Mouse (Mus musculus) forebrain, postnatal 0 days (tissue): ENCODE data around the gene Swt1. TPM values are rescaled to one million over a fixed set of nuclear protein-coding genes. Genes with fewer than 3 reads are reported as not detected.

Experiments used
- ATAC-seq: fragments of 200-750 bp; cut with Nextera tagmentation; 2 replicates; pipeline ENCODE4 v1.8.0; 2017; ENCODE audit warnings: mild to moderate bottlenecking, moderate library complexity
- DNase-seq: peaks from one replicate; pipeline ENCODE4 v3.0.0-alpha.2; 2015
- H3K27ac ChIP-seq: fragments of 300-500 bp; sonication (generic); 2 replicates; pipeline ENCODE4 v1.5.1; 2014; ENCODE audit warnings: low read depth, mild to moderate bottlenecking, antibody characterized with exemption, low read length, moderate library complexity, mixed read lengths
- H3K27me3 ChIP-seq: fragments of 300-500 bp; sonication (generic); 2 replicates; pipeline ENCODE4 v1.6.1; 2014; ENCODE audit warnings: mild to moderate bottlenecking, low read length, mixed read lengths; ENCODE audit not compliant: insufficient read depth
- H3K36me3 ChIP-seq: fragments of 300-500 bp; sonication (generic); 2 replicates; pipeline ENCODE4 v1.6.1; 2014; ENCODE audit warnings: mild to moderate bottlenecking, moderate library complexity; ENCODE audit not compliant: insufficient read depth
- H3K4me1 ChIP-seq: fragments of 300-500 bp; sonication (generic); 2 replicates; pipeline ENCODE4 v1.6.1; 2014; ENCODE audit warnings: antibody characterized with exemption; ENCODE audit not compliant: insufficient read depth
- H3K4me2 ChIP-seq: fragments of 300-500 bp; sonication (generic); 2 replicates; pipeline ENCODE4 v1.6.1; 2014; ENCODE audit warnings: low read depth, mild to moderate bottlenecking, moderate library complexity
- H3K4me3 ChIP-seq: fragments of 300-500 bp; sonication (generic); 2 replicates; pipeline ENCODE4 v1.5.1; 2014; ENCODE audit warnings: low read depth, low read length, mixed read lengths
- H3K9ac ChIP-seq: fragments of 300-500 bp; sonication (generic); 2 replicates; pipeline ENCODE4 v1.6.1; 2014; ENCODE audit warnings: mild to moderate bottlenecking
- H3K9me3 ChIP-seq: fragments of 300-500 bp; sonication (generic); 2 replicates; pipeline ENCODE4 v1.6.1; 2016; ENCODE audit warnings: low read length
- CTCF ChIP-seq: sonication (generic); IDR thresholded peaks from 2 replicates; pipeline ENCODE4 v1.5.1; 2016; ENCODE audit warnings: antibody characterized with exemption, control low read depth, low read depth
- whole genome bisulfite sequencing: fragments of 180-500 bp; shearing (Covaris S2); extraction: QIAGEN DNeasy Blood & Tissue Kit; methylation state at CpG from one replicate; pipeline ENCODE4 v1.1.7; 2014; 5-methylcytosine and 5-hydroxymethylcytosine counted together
- polyA plus RNA-seq: library from polyadenylated mRNA; unstranded; fragments of >200 nt; fragmentation: Nextera tagmentation; extraction: Ambion mirVana; gene quantifications from 2 replicates; pipeline ENCODE4 v1.2.1, GENCODE M21; 2015
- total RNA-seq: library from RNA; depleted of rRNA; stranded (reverse); fragments of >200 nt; gene quantifications from 2 replicates; pipeline ENCODE4 v1.2.3, GENCODE M21; 2014

Gene Swt1
- total and polyA plus RNA-seq, 2 experiments from 2014 or later, result 12.6 to 14.4 TPM

- Histone ChIP-seq H3K27me3 (no peaks in the 10 kb centered on the region), H3K9ac (peak overlapping the region; percentile 98), H3K4me3 (peak overlapping the region; percentile 89), H3K27ac (no peak overlapping the region), H3K4me2 (peak overlapping the region; percentile 74), H3K4me1 (peaks cover 6% of the 10 kb centered on the region), H3K36me3 (peaks cover 7% of the 10 kb centered on the region; the same call in 1 of the 2 replicates), H3K9me3 (no peaks in the 10 kb centered on the region)
- ATAC-seq (no peak), DNase-seq (no peak)
- TF ChIP-seq CTCF, result no peak
Observed at GRCm38 (mm10) chr1:151345863-151346195, 82.4 kb downstream of the Swt1 start.

GRCm38 (mm10) chr1:151345109-151345862, 83.0 kb downstream of the Swt1 start:
- Histone ChIP-seq H3K9ac (peak overlapping the region; percentile 98), H3K4me2 (peak overlapping the region; percentile 74), H3K4me1 (peaks cover 6% of the 10 kb centered on the region), H3K36me3 (peaks cover 2% of the 10 kb centered on the region; the same call in 1 of the 2 replicates), H3K27me3 (no peaks in the 10 kb centered on the region), H3K9me3 (no peaks in the 10 kb centered on the region), H3K4me3 (peak overlapping the region; percentile 89), H3K27ac (peak overlapping the region; percentile 96)
- 3% methylated on average over 54 of the region's 55 CpGs for WGBS
- ATAC-seq (peak; percentile 86), DNase-seq (peak; percentile 96)
- no peak for TF ChIP-seq CTCF

- H3K27ac ChIP-seq, result peak within 1 kb of the TSS; percentile 96
- TF ChIP-seq CTCF, result no peak
- ATAC-seq (peak; percentile 95), DNase-seq (peak; percentile 98)
- peak within 1 kb of the TSS; percentile 98 for H3K9ac ChIP-seq
- H3K4me3 ChIP-seq, result peak within 1 kb of the TSS; percentile 89
- no peaks in the 10 kb centered on the region for H3K9me3 ChIP-seq
- H3K27me3 ChIP-seq, result no peaks in the 10 kb centered on the region
- 3% methylated on average over 100 of the region's 104 CpGs for WGBS
- H3K4me2 ChIP-seq, result peak within 1 kb of the TSS; percentile 74
- H3K36me3 ChIP-seq, result no peaks in the 10 kb centered on the region
- H3K4me1 ChIP-seq, result peaks cover 6% of the 10 kb centered on the region
Observed at GRCm38 (mm10) chr1:151344283-151345108, 83.8 kb downstream of the Swt1 start, which contains the start of gene Ivns1abp. Ivns1abp (plus strand) TSS chr1:151344477.

GRCm38 (mm10) chr1:151343571-151344282, 84.5 kb downstream of the Swt1 start:
- Histone ChIP-seq H3K27me3 (no peaks in the 10 kb centered on the region), H3K4me1 (peaks cover 6% of the 10 kb centered on the region), H3K9ac (peak overlapping the region; percentile 98), H3K4me3 (peak overlapping the region; percentile 89), H3K4me2 (peak overlapping the region; percentile 74), H3K27ac (peak overlapping the region; percentile 70), H3K9me3 (no peaks in the 10 kb centered on the region), H3K36me3 (no peaks in the 10 kb centered on the region)
- DNase-seq, result no peak
- TF ChIP-seq CTCF, result no peak; the same call in 1 of the 2 replicates
- no peak for ATAC-seq
- WGBS, result 1% methylated on average over 17 of the region's 17 CpGs

GRCm38 (mm10) chr1:151342968-151343367, 85.3 kb downstream of the Swt1 start:
- Histone ChIP-seq H3K4me1 (peaks cover 6% of the 10 kb centered on the region), H3K4me2 (peak overlapping the region; percentile 74), H3K36me3 (no peaks in the 10 kb centered on the region), H3K9me3 (no peaks in the 10 kb centered on the region), H3K4me3 (peak overlapping the region; percentile 4; the same call in 1 of the 2 replicates), H3K27me3 (no peaks in the 10 kb centered on the region), H3K27ac (no peak overlapping the region), H3K9ac (no peak overlapping the region)
- 23% methylated on average over 6 of the region's 6 CpGs for WGBS
- ATAC-seq (no peak), DNase-seq (no peak)
- no peak for TF ChIP-seq CTCF

- no peak for DNase-seq
- TF ChIP-seq CTCF, result no peak
- no peak for ATAC-seq
- Histone ChIP-seq H3K4me2 (no peak overlapping the region), H3K9me3 (no peaks in the 10 kb centered on the region), H3K4me1 (peaks cover 6% of the 10 kb centered on the region), H3K27ac (no peak overlapping the region), H3K27me3 (no peaks in the 10 kb centered on the region), H3K4me3 (no peak overlapping the region), H3K9ac (no peak overlapping the region), H3K36me3 (no peaks in the 10 kb centered on the region)
- WGBS, result 54% methylated on average over 3 of the region's 3 CpGs
Observed at GRCm38 (mm10) chr1:151342311-151342710, 85.9 kb downstream of the Swt1 start.
